Mouse (Mus musculus) adrenal gland, adult 18-20 months (tissue): ENCODE results near the gene Tlcd1. TPM values are rescaled to one million over a fixed set of nuclear protein-coding genes. Genes with fewer than 3 reads are reported as not detected.

Source experiments
- DNase-seq, 2 experiments: peaks; one replicate each; pipeline ENCODE4 v3.0.0; 2021 to 2022; ENCODE audit warnings: low spot score in 2 of 2
- microRNA-seq, 2 experiments: library from miRNA; unstranded; fragments of <30 nt; microRNA quantifications; one replicate each; pipeline ENCODE4 v1.2.0; 2021; ENCODE audit warnings: borderline number of aligned reads in 2 of 2
- total RNA-seq, 2 experiments: library from RNA; stranded (reverse); gene quantifications; 1 replicate in 1 of 2; 2 replicates in 1 of 2; pipeline ENCODE4 v1.2.3; 2021

Tlcd1 gene
- total RNA-seq, 2 experiments from 2014 or later = 54.7 to 76.5 TPM

GRCm38 (mm10) chr11:78194411-78195100 lies 18.0 kb downstream of the Tlcd1 start:
- peak; percentile 78 to 81 for DNase-seq

- DNase-seq = no peak
Measured at GRCm38 (mm10) chr11:78195101-78195863, 18.8 kb downstream of the Tlcd1 start.

- no peak for DNase-seq
Measured at GRCm38 (mm10) chr11:78202372-78202771, 25.9 kb downstream of the Tlcd1 start.

- DNase-seq = no peak
Measured at GRCm38 (mm10) chr11:78204287-78204686, 27.8 kb downstream of the Tlcd1 start.

GRCm38 (mm10) chr11:78205361-78206206 lies 29.1 kb downstream of the Tlcd1 start:
- no peak for DNase-seq

- no peak for DNase-seq
Measured at GRCm38 (mm10) chr11:78207190-78207589, 30.7 kb downstream of the Tlcd1 start.

GRCm38 (mm10) chr11:78209886-78210285 lies 33.4 kb downstream of the Tlcd1 start:
- no peak for DNase-seq

GRCm38 (mm10) chr11:78210615-78211014 lies 34.1 kb downstream of the Tlcd1 start:
- no peak for DNase-seq

GRCm38 (mm10) chr11:78211513-78211912 lies 35.0 kb downstream of the Tlcd1 start:
- no peak for DNase-seq

- no peak for DNase-seq
Measured at GRCm38 (mm10) chr11:78213086-78213817, 36.7 kb downstream of the Tlcd1 start.

- DNase-seq = no peak
Measured at GRCm38 (mm10) chr11:78215709-78216317, 39.3 kb downstream of the Tlcd1 start.

- DNase-seq = no peak
Measured at GRCm38 (mm10) chr11:78223586-78223985, 47.1 kb downstream of the Tlcd1 start.

Small RNA genes within 50 kb of the gene (microRNA-seq; reads per million reads assigned to microRNA genes)
- 0.47 to 1.8 reads per million in 2 experiments for gene Mir7653

Other genes starting within 250 kb of the Tlcd1 start
- 1 to 10 TPM; 2.1 to 2.4 TPM for gene Sez6, start 245.9 kb upstream of the Tlcd1 start, total RNA-seq
- 10 to 100 TPM; 42.3 to 51.8 TPM for gene Phf12, start 194.0 kb upstream of the Tlcd1 start, total RNA-seq
- gene Dhrs13, start 144.4 kb upstream of the Tlcd1 start, total RNA-seq = 10 to 100 TPM in 1 of 2 experiments, 1 to 10 TPM in 1; 8.4 to 10.1 TPM
- 10 to 100 TPM; 86.2 to 86.3 TPM for gene Flot2, start 138.8 kb upstream of the Tlcd1 start, total RNA-seq
- 10 to 100 TPM; 27.8 to 31.7 TPM for gene Eral1, start 96.3 kb upstream of the Tlcd1 start, total RNA-seq
- 10 to 100 TPM; 19.3 to 22.1 TPM for gene Fam222b, start 82.1 kb upstream of the Tlcd1 start, total RNA-seq
- gene Traf4, start 11.1 kb upstream of the Tlcd1 start, total RNA-seq = 10 to 100 TPM; 29.9 to 34.1 TPM
- 10 to 100 TPM in 1 of 2 experiments, 1 to 10 TPM in 1; 9.8 to 12.8 TPM for gene Nek8, start within 50 bp of the Tlcd1 start, total RNA-seq
- gene Rpl23a, start 6.9 kb downstream of the Tlcd1 start, total RNA-seq = 1,000 to 10,000 TPM; 1,582 to 1,912 TPM
- gene Rab34, start 11.7 kb downstream of the Tlcd1 start, total RNA-seq = 10 to 100 TPM; 69.9 to 71.9 TPM
- gene Proca1, start 16.7 kb downstream of the Tlcd1 start, total RNA-seq = 10 to 100 TPM; 14.6 to 22.9 TPM
- gene Sdf2, start 69.0 kb downstream of the Tlcd1 start, total RNA-seq = 100 to 1,000 TPM in 1 of 2 experiments, 10 to 100 TPM in 1; 97.3 to 120 TPM
- 10 to 100 TPM; 71.5 to 85.0 TPM for gene Supt6, start 69.3 kb downstream of the Tlcd1 start, total RNA-seq
- 100 to 1,000 TPM; 168 to 185 TPM for gene 2610507B11Rik, start 85.0 kb downstream of the Tlcd1 start, total RNA-seq
- under 1 TPM; 0.46 to 0.54 TPM for gene BC030499, start 114.1 kb downstream of the Tlcd1 start, total RNA-seq
- gene Spag5, start 124.8 kb downstream of the Tlcd1 start, total RNA-seq = 1 to 10 TPM; 1.9 to 4.3 TPM
- gene Aldoc, start 146.3 kb downstream of the Tlcd1 start, total RNA-seq = 10 to 100 TPM; 20.8 to 26.9 TPM
- 10 to 100 TPM; 56.2 to 62.4 TPM for gene Pigs, start 151.7 kb downstream of the Tlcd1 start, total RNA-seq
- 10 to 100 TPM; 25.8 to 29.0 TPM for gene Unc119, start 166.8 kb downstream of the Tlcd1 start, total RNA-seq
- gene Foxn1, start 209.8 kb downstream of the Tlcd1 start, total RNA-seq = under 1 TPM; 0.19 to 0.20 TPM
- gene Slc13a2, start 245.5 kb downstream of the Tlcd1 start, total RNA-seq = not detected